Mouse (Mus musculus) bone marrow, adult 2 months (tissue): ENCODE measurements around the gene Cab39.

Experiments used
- CTCF ChIP-seq: fragments of 200-500 bp; IDR thresholded peaks from 2 replicates; pipeline ENCODE4 v1.5.1; 2011; ENCODE audit warnings: low read length, control low read depth; ENCODE audit not compliant: control insufficient read depth, insufficient read depth
- POLR2A ChIP-seq: fragments of 200-500 bp; IDR thresholded peaks from 2 replicates; pipeline ENCODE4 v1.6.1; 2011; ENCODE audit warnings: low read depth, mild to moderate bottlenecking, control low read depth, low read length, borderline replicate concordance; ENCODE audit not compliant: control insufficient read depth

GRCm38 (mm10) chr1:85894748-85895360, 101.6 kb downstream of the Cab39 start:
- TF ChIP-seq POLR2A: no peak
- TF ChIP-seq CTCF: no peak
